In genomic region chr11:106675201-106675726, GRCm38 (mm10) we compare ENCODE assay signal across 8 mouse cellular contexts.
DNase-seq lines count a peak whose midpoint lies in the region; ATAC-seq and TF ChIP-seq lines count a peak whose summit lies in the region.

No protein-coding gene starts in this region.

- no peaks in the 10 kb centered on the region for H3K36me3 ChIP-seq in lung, embryonic 15.5 days
- no peaks in the 10 kb centered on the region for H3K36me3 ChIP-seq in stomach, embryonic 14.5 days (ENCODE audit: control insufficient read depth, insufficient read depth, low read length)

- no peak for TF ChIP-seq CTCF in cerebellum, adult 2 months (IDR thresholded peaks at IDR 0.05; ENCODE audit: borderline replicate concordance, insufficient read depth, low read depth, low read length)

- no peak for TF ChIP-seq POLR2A in cerebellum, adult 2 months (IDR thresholded peaks at IDR 0.05; ENCODE audit: borderline replicate concordance, insufficient read depth, low read length)

- peak in 1 of 2 experiments; percentile 24 for DNase-seq in cerebellum, adult 2 months
- no peak for DNase-seq in cerebellum, adult 11 months
- peak; percentile 84 for DNase-seq in heart, adult 8-10 months (ENCODE audit: low spot score)
- peak; percentile 57 for DNase-seq in kidney, adult 11 months

- 0 out of 2 replicates have a peak overlapping the region, but pooled peaks have one; percentile 2 for H3K27ac ChIP-seq in cerebellum, adult 2 months (ENCODE audit: insufficient read depth, low read length)
- H3K27ac ChIP-seq in brown adipose tissue, adult 24 weeks (replicated peaks; ENCODE audit: low read depth, low read length), result peak overlapping the region; percentile 93
- H3K27ac ChIP-seq in lung, embryonic 15.5 days, result peak overlapping the region; percentile 86
- H3K27ac ChIP-seq in stomach, embryonic 14.5 days (ENCODE audit: low read length), result peak overlapping the region; percentile 70; the same call in 1 of the 2 replicates

- no peak overlapping the region for H3K4me3 ChIP-seq in cerebellum, adult 2 months (replicated peaks; ENCODE audit: insufficient read depth, low read depth, low read length)
- H3K4me3 ChIP-seq in brown adipose tissue, adult 24 weeks (ENCODE audit: insufficient read depth, low read depth, low read length), result peak overlapping the region; percentile 3
- no peak overlapping the region for H3K4me3 ChIP-seq in lung, embryonic 15.5 days
- no peak overlapping the region for H3K4me3 ChIP-seq in stomach, embryonic 14.5 days (ENCODE audit: low read depth, low read length)

- H3K9ac ChIP-seq in lung, embryonic 15.5 days, result no peak overlapping the region; the same call in 1 of the 2 replicates
- H3K9ac ChIP-seq in stomach, embryonic 14.5 days (replicated peaks; ENCODE audit: low read depth, low read length), result no peak overlapping the region; the same call in 1 of the 2 replicates

- WGBS in cerebellum, adult 2 months, result 71% methylated on average over 10 of the region's 10 CpGs
- WGBS in lung, embryonic 15.5 days, result 50% methylated on average over 10 of the region's 10 CpGs
- WGBS in stomach, embryonic 14.5 days, result 61% methylated on average over 10 of the region's 10 CpGs

- no peaks in the 10 kb centered on the region for H3K27me3 ChIP-seq in cerebellum, adult 2 months (ENCODE audit: control insufficient read depth, insufficient read depth, low read length)
- no peaks in the 10 kb centered on the region for H3K27me3 ChIP-seq in lung, embryonic 15.5 days
- no peaks in the 10 kb centered on the region for H3K27me3 ChIP-seq in stomach, embryonic 14.5 days (ENCODE audit: control insufficient read depth, insufficient read depth, low read length)

- no peak for ATAC-seq in lung, embryonic 15.5 days (ENCODE audit: borderline replicate concordance, extremely low read depth, low FRiP score, low TSS enrichment)
- ATAC-seq in stomach, embryonic 14.5 days (ENCODE audit: insufficient number of reproducible peaks, insufficient read depth, low FRiP score, low read depth), result no peak
- no peak for ATAC-seq in erythroid progenitor cell, adult 5-6 weeks (replicated peaks; ENCODE audit: low FRiP score, poor library complexity, severe bottlenecking)

- peak overlapping the region; percentile 39; the same call in 1 of the 2 replicates for H3K4me2 ChIP-seq in lung, embryonic 15.5 days
- no peak overlapping the region for H3K4me2 ChIP-seq in stomach, embryonic 14.5 days (replicated peaks; ENCODE audit: low read depth, low read length)

- peaks cover 34% of the 10 kb centered on the region for H3K4me1 ChIP-seq in cerebellum, adult 2 months (ENCODE audit: control insufficient read depth, insufficient read depth, low read length)
- peaks cover 58% of the 10 kb centered on the region for H3K4me1 ChIP-seq in brown adipose tissue, adult 24 weeks (ENCODE audit: control insufficient read depth, insufficient read depth, insufficient read length, low read length)
- H3K4me1 ChIP-seq in lung, embryonic 15.5 days, result peaks cover 40% of the 10 kb centered on the region
- peaks cover 19% of the 10 kb centered on the region; the same call in 1 of the 2 replicates for H3K4me1 ChIP-seq in stomach, embryonic 14.5 days (ENCODE audit: control insufficient read depth, insufficient read depth, low read length)

- no peaks in the 10 kb centered on the region for H3K9me3 ChIP-seq in lung, embryonic 15.5 days
- no peaks in the 10 kb centered on the region for H3K9me3 ChIP-seq in stomach, embryonic 14.5 days (ENCODE audit: control insufficient read depth, low read depth, low read length)

Comparison
In these comparisons a context has a peak if more than half of its experiments do, and no peak if none do; other contexts are left out.
1. H3K27ac ChIP-seq: peak in every context shown above with its lines; median percentile 93 in brown adipose tissue, adult 24 weeks; 86 in lung, embryonic 15.5 days; 70 in stomach, embryonic 14.5 days; 2 in cerebellum, adult 2 months.